Mouse (Mus musculus) MEL (cell line): ENCODE results near the gene Gmds. TPM values are rescaled to one million over a fixed set of nuclear protein-coding genes. Genes with fewer than 3 reads are reported as not detected.

Source experiments
- DNase-seq: peaks from one replicate; pipeline ENCODE4 v3.0.0; 2011; ENCODE audit warnings: low read depth, low spot score
- H3K27ac ChIP-seq: 2 replicates; pipeline ENCODE4 v1.5.1; 2012; ENCODE audit warnings: low read depth, mild to moderate bottlenecking, control low read depth, low read length, moderate library complexity; ENCODE audit not compliant: control insufficient read depth
- H3K27me3 ChIP-seq, 2 experiments: fragments of 150-350 bp in 1 of 2; sonication (generic) in 1 of 2; 2 replicates each; pipeline ENCODE4 v1.6.1; 2012; ENCODE audit warnings: low read length in 2 of 2, mild to moderate bottlenecking in 2 of 2, improper control_type of control experiment in 1 of 2, moderate library complexity in 1 of 2; ENCODE audit not compliant: insufficient read depth in 2 of 2, control insufficient read depth in 1 of 2
- H3K36me3 ChIP-seq, 2 experiments: 2 replicates each; pipeline ENCODE4 v1.6.1; 2012 to 2014; ENCODE audit warnings: low read length in 2 of 2, improper control_type of control experiment in 1 of 2, inconsistent platforms in 1 of 2, mild to moderate bottlenecking in 1 of 2; ENCODE audit not compliant: insufficient read depth in 2 of 2, control insufficient read depth in 1 of 2
- H3K4me1 ChIP-seq, 2 experiments: fragments of 150-350 bp in 1 of 2; sonication (generic) in 1 of 2; 2 replicates each; pipeline ENCODE4 v1.6.1; 2012; ENCODE audit warnings: low read length in 2 of 2, improper control_type of control experiment in 1 of 2, mild to moderate bottlenecking in 1 of 2; ENCODE audit not compliant: insufficient read depth in 2 of 2, control insufficient read depth in 1 of 2
- H3K4me3 ChIP-seq, 2 experiments: fragments of 150-350 bp in 1 of 2; sonication (generic) in 1 of 2; 2 replicates each; pipeline ENCODE4 v1.5.1; 2012; ENCODE audit warnings: low read depth in 2 of 2, low read length in 2 of 2, mild to moderate bottlenecking in 2 of 2, moderate library complexity in 2 of 2, control low read depth in 1 of 2, improper control_type of control experiment in 1 of 2; ENCODE audit not compliant: control insufficient read depth in 1 of 2, insufficient read depth in 1 of 2
- H3K79me2 ChIP-seq: 2 replicates; pipeline ENCODE4 v1.6.1; 2012; ENCODE audit warnings: mild to moderate bottlenecking, low read length, moderate library complexity; ENCODE audit not compliant: control insufficient read depth, poor library complexity, insufficient read depth
- H3K9ac ChIP-seq: 2 replicates; pipeline ENCODE4 v1.6.1; 2012; ENCODE audit warnings: low read depth, mild to moderate bottlenecking, control low read depth, low read length, moderate library complexity; ENCODE audit not compliant: control insufficient read depth, poor library complexity, severe bottlenecking
- H3K9me3 ChIP-seq: fragments of 150-350 bp; sonication (generic); replicated peaks from 2 replicates; pipeline ENCODE4 v1.6.1; 2012; ENCODE audit warnings: mild to moderate bottlenecking, low read length, improper control_type of control experiment, moderate library complexity; ENCODE audit not compliant: insufficient read depth
- CHD2 ChIP-seq: IDR thresholded peaks from 2 replicates; pipeline ENCODE4 v1.6.1; 2011; ENCODE audit warnings: low read length, improper control_type of control experiment
- E2F4 ChIP-seq: IDR thresholded peaks from 2 replicates; pipeline ENCODE4 v1.6.1; 2011; ENCODE audit warnings: low read depth, low read length, improper control_type of control experiment, borderline replicate concordance
- EP300 ChIP-seq, 2 experiments: IDR thresholded peaks; 2 replicates each; pipeline ENCODE4 v1.6.1; 2011; ENCODE audit warnings: improper control_type of control experiment in 2 of 2, low read length in 2 of 2, low read depth in 1 of 2, mild to moderate bottlenecking in 1 of 2
- ETS1 ChIP-seq: IDR thresholded peaks from 2 replicates; pipeline ENCODE4 v1.6.1; 2012; ENCODE audit warnings: low read depth, mild to moderate bottlenecking, inconsistent platforms, low read length, improper control_type of control experiment, moderate library complexity
- HCFC1 ChIP-seq: IDR thresholded peaks from 2 replicates; pipeline ENCODE4 v1.6.1; 2012; ENCODE audit warnings: low read depth, mild to moderate bottlenecking, inconsistent platforms, low read length, improper control_type of control experiment, moderate library complexity
- JUND ChIP-seq: IDR thresholded peaks from 2 replicates; pipeline ENCODE4 v1.6.1; 2011; ENCODE audit warnings: low read depth, mild to moderate bottlenecking, improper control_type of control experiment, low read length
- MAFK ChIP-seq: IDR thresholded peaks from 2 replicates; pipeline ENCODE4 v1.6.1; 2011; ENCODE audit warnings: low read depth, mild to moderate bottlenecking, low read length, improper control_type of control experiment, borderline replicate concordance
- MAX ChIP-seq: IDR thresholded peaks from 2 replicates; pipeline ENCODE4 v1.6.1; 2011; ENCODE audit warnings: low read length, improper control_type of control experiment
- MAZ ChIP-seq: IDR thresholded peaks from 2 replicates; pipeline ENCODE4 v1.6.1; 2012; ENCODE audit warnings: low read depth, mild to moderate bottlenecking, inconsistent platforms, low read length, improper control_type of control experiment
- MEF2A ChIP-seq: IDR thresholded peaks from 2 replicates; pipeline ENCODE4 v1.6.1; 2014; ENCODE audit warnings: low read depth, mild to moderate bottlenecking, inconsistent platforms, low read length, improper control_type of control experiment; ENCODE audit not compliant: poor library complexity, insufficient replicate concordance, severe bottlenecking; ENCODE audit errors: extremely low read depth
- MXI1 ChIP-seq: IDR thresholded peaks from 2 replicates; pipeline ENCODE4 v1.6.1; 2011; ENCODE audit warnings: mild to moderate bottlenecking, low read depth, low read length, improper control_type of control experiment
- NELFE ChIP-seq: IDR thresholded peaks from 2 replicates; pipeline ENCODE4 v1.6.1; 2011; ENCODE audit warnings: low read depth, low read length, improper control_type of control experiment
- NRF1 ChIP-seq: IDR thresholded peaks from 2 replicates; pipeline ENCODE4 v1.6.1; 2014; ENCODE audit warnings: low read depth, mild to moderate bottlenecking, inconsistent platforms, low read length, improper control_type of control experiment, moderate library complexity; ENCODE audit not compliant: poor library complexity, insufficient read depth, severe bottlenecking
- POLR2A ChIP-seq, 2 experiments: IDR thresholded peaks; 2 replicates each; pipeline ENCODE4 v1.6.1; 2011 to 2012; ENCODE audit warnings: low read length in 2 of 2, mild to moderate bottlenecking in 2 of 2, control low read depth in 1 of 2, improper control_type of control experiment in 1 of 2, low read depth in 1 of 2, moderate library complexity in 1 of 2; ENCODE audit not compliant: control insufficient read depth in 1 of 2, insufficient read depth in 1 of 2, poor library complexity in 1 of 2
- POLR2AphosphoS2 ChIP-seq: IDR thresholded peaks from 2 replicates; pipeline ENCODE4 v1.6.1; 2011; ENCODE audit warnings: low read length, improper control_type of control experiment
- POLR2AphosphoS5 ChIP-seq: IDR thresholded peaks from 2 replicates; pipeline ENCODE4 v1.6.1; 2012; ENCODE audit warnings: low read depth, borderline replicate concordance, mild to moderate bottlenecking, inconsistent platforms, low read length, moderate library complexity, mixed read lengths
- SIN3A ChIP-seq: IDR thresholded peaks from 2 replicates; pipeline ENCODE4 v1.6.1; 2012; ENCODE audit warnings: low read length, improper control_type of control experiment, inconsistent platforms
- TAL1 ChIP-seq: IDR thresholded peaks from 2 replicates; pipeline ENCODE4 v1.6.1; 2012; ENCODE audit warnings: mild to moderate bottlenecking, inconsistent platforms, low read length, moderate library complexity, mixed read lengths
- TBP ChIP-seq: IDR thresholded peaks from 2 replicates; pipeline ENCODE4 v1.8.0; 2011; ENCODE audit warnings: low read depth, low read length, improper control_type of control experiment
- USF2 ChIP-seq, 2 experiments: IDR thresholded peaks; 2 replicates each; pipeline ENCODE4 v1.6.1; 2011 to 2012; ENCODE audit warnings: improper control_type of control experiment in 2 of 2, low read length in 2 of 2, borderline replicate concordance in 1 of 2, inconsistent platforms in 1 of 2, low read depth in 1 of 2, mild to moderate bottlenecking in 1 of 2; ENCODE audit not compliant: insufficient read depth in 1 of 2
- ZKSCAN1 ChIP-seq: IDR thresholded peaks from 2 replicates; pipeline ENCODE4 v1.6.1; 2012; ENCODE audit warnings: low read depth, mild to moderate bottlenecking, inconsistent platforms, low read length, improper control_type of control experiment, moderate library complexity
- ZMIZ1 ChIP-seq: IDR thresholded peaks from 2 replicates; pipeline ENCODE4 v1.6.1; 2012; ENCODE audit warnings: low read depth, mild to moderate bottlenecking, inconsistent platforms, low read length, improper control_type of control experiment, moderate library complexity
- polyA plus RNA-seq, 2 experiments: library from polyadenylated mRNA; stranded (reverse) in 1 of 2; unstranded in 1 of 2; fragments of >175 nt in 1 of 2; fragments of >200 nt in 1 of 2; gene quantifications; 2 replicates each; pipeline versions ENCODE4 v1.2.1 to v1.2.4; 2012; ENCODE audit warnings: low replicate concordance in 2 of 2, low read depth in 1 of 2; ENCODE audit not compliant: insufficient read length in 2 of 2, insufficient read depth in 1 of 2, missing spikeins in 1 of 2
- total RNA-seq: library from RNA; depleted of rRNA; stranded (reverse); fragments of 300-350 nt; gene quantifications from 2 replicates; pipeline ENCODE4 v1.2.3, GENCODE M21; 2012

Gmds gene
- total and polyA plus RNA-seq, 3 experiments: 17.4 to 32.2 TPM; not detected in 1

GRCm38 (mm10) chr13:31775762-31776161 lies 562.8 kb downstream of the Gmds start:
- Histone ChIP-seq H3K36me3 (no peaks in the 10 kb centered on the region), H3K27ac (no peak overlapping the region), H3K9me3 (no peaks in the 10 kb centered on the region), H3K9ac (no peak overlapping the region), H3K4me1 (no peaks in the 10 kb centered on the region), H3K4me3 (no peak overlapping the region), H3K79me2 (no peaks in the 10 kb centered on the region), H3K27me3 (no peaks in the 10 kb centered on the region; a peak in 2 of 4 replicates)
- TF ChIP-seq HCFC1 (no peak), JUND (no peak), MAFK (no peak), POLR2AphosphoS2 (no peak), NELFE (no peak), TBP (no peak), NRF1 (no peak), SIN3A (no peak)
- no peak for DNase-seq

- H3K4me1 ChIP-seq: no peaks in the 10 kb centered on the region
- no peaks in the 10 kb centered on the region for H3K9me3 ChIP-seq
- no peak overlapping the region for H3K27ac ChIP-seq
- H3K9ac ChIP-seq: no peak overlapping the region
- TF ChIP-seq MXI1 (no peak), MAX (no peak), USF2 (IDR thresholded peaks at IDR 0.05; ENCODE audit: borderline replicate concordance in 1 of 2, insufficient read depth in 1 of 2, low read depth in 1 of 2, low read length in 2 of 2) (no peak), POLR2AphosphoS5 (no peak), HCFC1 (no peak), ZKSCAN1 (no peak), NRF1 (no peak), E2F4 (no peak), MAZ (no peak), MEF2A (no peak), CHD2 (no peak), POLR2A (IDR thresholded peaks at IDR 0.05; ENCODE audit: control insufficient read depth in 1 of 2, insufficient read depth in 1 of 2, low read depth in 1 of 2, low read length in 2 of 2, poor library complexity in 1 of 2) (no peak), JUND (no peak), NELFE (no peak), ETS1 (no peak), TAL1 (no peak), ZMIZ1 (no peak), EP300 (IDR thresholded peaks at IDR 0.05; ENCODE audit: low read depth in 1 of 2, low read length in 2 of 2) (no peak), TBP (no peak)
- no peak for DNase-seq
- H3K27me3 ChIP-seq: peaks cover 3 to 4% of the 10 kb centered on the region in 2 experiments; a peak in 3 of 4 replicates
- H3K36me3 ChIP-seq: no peaks in the 10 kb centered on the region
- H3K79me2 ChIP-seq: no peaks in the 10 kb centered on the region
- no peak overlapping the region for H3K4me3 ChIP-seq
Observed at GRCm38 (mm10) chr13:31772882-31773281, 565.7 kb downstream of the Gmds start.
